Mouse (Mus musculus): Measurements from ENCODE around the gene Pgap3. TPM values are rescaled to one million over a fixed set of nuclear protein-coding genes. Genes with fewer than 3 reads are reported as not detected.

Pgap3 gene
- 0.92 and 4.4 TPM in 2 replicates for polyA plus RNA-seq (2021; fragmentation: Nextera tagmentation)
- long read RNA-seq, experiment 1, transcript Pgap3-202 (8 exons, 2,419 nt): major isoform, 11 of 16 reads
- long read RNA-seq, experiment 1, partial matches to known transcripts: 3 of 16 reads
- long read RNA-seq, experiment 1, other reads (novel, unspliced or antisense): 1 of 16 reads
- long read RNA-seq, experiment 2: 0 reads

GRCm38 (mm10) chr11:98400161-98400726, at the start of gene Pgap3:
TSS of gene Pgap3 (minus strand) at chr11:98400490.

GRCm38 (mm10) chr11:98446213-98446561, 45.9 kb upstream of the Pgap3 start, which contains the start of gene Grb7:
TSS of gene Grb7 (plus strand) at chr11:98446394.

DNA sequence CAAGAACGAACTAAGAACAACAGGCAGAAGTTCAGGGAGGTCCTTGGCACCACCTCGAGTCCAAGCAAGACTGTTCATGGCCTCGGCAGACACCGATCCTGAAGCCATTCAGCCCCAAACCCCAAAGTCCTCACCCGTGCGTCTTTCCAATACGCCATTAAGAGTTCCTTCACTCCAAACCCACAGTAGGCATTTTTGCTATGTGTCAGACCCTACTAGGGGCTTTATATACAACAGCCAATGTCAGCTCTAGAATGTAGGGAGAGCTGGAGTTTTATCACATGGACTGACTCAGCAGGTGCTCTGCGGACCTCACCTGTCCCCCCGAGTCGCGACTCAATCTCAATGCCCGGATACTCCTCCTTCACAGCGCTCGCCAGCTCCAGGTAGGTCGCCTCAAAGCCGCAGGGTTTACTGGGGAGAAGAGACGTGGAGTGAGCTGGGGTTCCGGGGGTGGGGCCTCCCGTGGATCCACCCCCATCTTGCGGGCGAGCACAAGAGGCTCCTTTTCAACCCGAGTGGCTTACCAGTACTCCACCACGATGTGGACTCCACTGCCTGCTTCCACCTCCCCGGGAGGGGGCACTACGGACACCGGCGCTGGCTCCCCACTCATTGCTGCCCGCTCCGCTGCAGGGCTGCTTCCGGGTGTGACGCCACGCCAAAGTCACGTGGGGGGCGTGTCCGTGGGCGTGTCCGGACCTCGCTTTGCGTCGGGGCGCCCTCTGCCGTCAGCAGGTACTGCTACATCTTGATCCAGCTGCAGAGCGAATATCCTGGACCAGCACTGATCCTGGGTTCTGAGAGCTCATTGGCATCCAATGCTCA, 38.3 kb upstream of the Pgap3 start, which contains the start of gene Mien1:
Gene Mien1, minus strand, starts transcription at position 661 of the 828 bp plus-strand sequence.

GRCm38 (mm10) chr11:98412273-98412796, 12.0 kb upstream of the Pgap3 start, which contains the start of gene Erbb2:
TSS of gene Erbb2 (plus strand) at chr11:98412470.

DNA sequence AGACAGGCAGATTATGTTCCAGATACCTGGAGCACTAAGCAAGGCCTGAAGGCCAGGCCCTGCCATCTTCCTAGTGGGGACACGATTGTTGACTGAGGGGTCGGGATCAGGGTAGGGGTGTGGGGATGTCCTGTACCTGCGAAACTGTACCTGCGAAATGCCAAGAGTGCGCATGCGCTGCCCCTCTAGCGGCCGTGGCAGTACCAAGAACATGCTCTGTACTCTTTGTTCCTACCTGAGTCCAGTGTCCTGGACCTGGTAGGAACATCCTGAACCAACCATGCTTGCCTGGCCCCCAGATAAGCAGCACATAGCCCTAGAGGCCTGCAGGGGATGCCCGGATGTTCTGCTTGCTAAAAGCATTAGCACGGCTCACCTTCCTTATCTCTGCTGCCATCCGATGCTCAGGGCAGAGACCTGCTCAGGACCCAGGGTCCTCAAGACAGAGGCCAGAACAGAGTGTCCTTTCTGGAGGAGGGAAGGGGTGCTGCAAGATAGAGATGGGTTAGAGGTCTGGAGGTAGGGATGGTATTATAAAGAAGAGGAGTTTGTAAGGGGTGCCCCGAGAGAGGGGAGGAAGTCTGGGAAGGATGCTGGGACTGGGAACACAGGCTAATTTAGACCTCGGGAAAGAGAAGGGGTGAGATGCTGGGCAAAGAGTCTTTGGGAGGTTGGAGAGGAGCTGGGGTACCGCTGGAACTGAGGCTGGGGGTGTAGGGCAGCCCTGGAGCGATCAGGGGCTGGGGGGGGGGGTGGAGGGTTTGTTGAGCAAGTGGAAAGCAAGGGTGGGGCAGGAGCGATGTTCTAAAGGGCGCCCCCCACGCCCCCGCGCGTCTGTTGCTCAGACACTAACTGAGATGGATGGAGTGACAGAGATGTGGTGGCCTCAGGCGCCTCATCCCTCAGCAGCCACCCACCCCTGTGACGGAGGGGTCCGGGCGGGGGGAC, 14.4 kb downstream of the Pgap3 start, which contains the start of gene Pnmt:
Gene Pnmt, plus strand, starts transcription at position 813 of the 948 bp plus-strand sequence.

DNA sequence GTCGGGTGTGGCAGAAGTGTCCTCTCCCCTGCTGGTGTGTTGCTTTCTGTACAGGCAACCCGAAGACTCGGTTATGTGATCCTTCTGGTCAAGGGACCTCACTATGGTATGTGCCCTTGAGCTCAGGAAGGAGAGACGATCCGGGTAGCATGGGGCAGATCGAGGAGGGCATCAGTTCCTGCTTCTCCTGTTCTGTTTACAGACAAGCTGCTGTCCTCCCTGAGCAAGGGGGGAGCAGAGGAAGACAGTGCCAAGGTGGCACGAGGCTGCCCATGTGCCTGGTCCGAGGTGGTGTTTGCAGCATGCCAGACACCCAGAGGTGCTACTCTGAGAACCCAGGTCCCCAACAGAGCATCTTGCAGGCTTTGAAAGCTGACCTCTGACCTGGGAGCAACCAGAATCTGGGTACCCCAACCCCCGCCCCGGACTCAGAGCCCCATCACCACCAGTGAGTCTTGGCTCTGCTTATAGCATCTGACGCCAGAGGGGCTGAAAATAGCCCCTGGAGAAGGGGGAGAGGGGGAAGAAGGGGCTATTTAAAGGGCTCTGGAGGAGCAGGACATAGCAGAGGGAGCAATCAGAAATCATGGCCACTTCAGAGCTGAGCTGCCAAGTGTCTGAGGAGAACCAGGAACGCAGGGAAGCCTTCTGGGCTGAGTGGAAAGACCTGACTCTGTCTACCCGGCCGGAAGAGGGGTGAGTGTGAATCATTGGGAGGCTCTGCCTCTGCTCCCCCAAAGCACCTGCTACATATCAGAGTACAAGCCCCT, 16.8 kb downstream of the Pgap3 start, which contains the start of gene Tcap:
Gene Tcap, plus strand, starts transcription at position 551 of the 770 bp plus-strand sequence.

GRCm38 (mm10) chr11:98358161-98359083, 41.9 kb downstream of the Pgap3 start, which contains the start of gene Stard3:
TSS of gene Stard3 (plus strand) at chr11:98358368.

GRCm38 (mm10) chr11:98348083-98348961, 52.0 kb downstream of the Pgap3 start, which contains the start of gene Ppp1r1b:
TSS of gene Ppp1r1b (plus strand) at chr11:98348404.

Other genes starting within 250 kb of the Pgap3 start
- 29.4 and 30.7 TPM in 2 replicates for gene Med1, start 207.2 kb downstream of the Pgap3 start, polyA plus RNA-seq (2021; fragmentation: Nextera tagmentation)
- 2.5 and 2.9 TPM in 2 replicates for gene Cdk12, start 197.4 kb downstream of the Pgap3 start, polyA plus RNA-seq (2021; fragmentation: Nextera tagmentation)
- 8.6 and 13.4 TPM in 2 replicates for gene Neurod2, start 70.8 kb downstream of the Pgap3 start, polyA plus RNA-seq (2021; fragmentation: Nextera tagmentation)
- 207 and 248 TPM in 2 replicates for gene Ppp1r1b, start 52.1 kb downstream of the Pgap3 start, polyA plus RNA-seq (2021; fragmentation: Nextera tagmentation)
- 39.7 and 45.4 TPM in 2 replicates for gene Stard3, start 42.1 kb downstream of the Pgap3 start, polyA plus RNA-seq (2021; fragmentation: Nextera tagmentation)
- 10.8 and 18.4 TPM in 2 replicates for gene Tcap, start 16.7 kb downstream of the Pgap3 start, polyA plus RNA-seq (2021; fragmentation: Nextera tagmentation)
- gene Pnmt, start 14.0 kb downstream of the Pgap3 start, polyA plus RNA-seq (2021; fragmentation: Nextera tagmentation): 0.17 and 0.50 TPM in 2 replicates
- gene Erbb2, start 12.0 kb upstream of the Pgap3 start, polyA plus RNA-seq (2021; fragmentation: Nextera tagmentation): 1.1 and 1.3 TPM in 2 replicates
- 279 and 288 TPM in 2 replicates for gene Mien1, start 38.5 kb upstream of the Pgap3 start, polyA plus RNA-seq (2021; fragmentation: Nextera tagmentation)
- gene Grb7, start 45.9 kb upstream of the Pgap3 start, polyA plus RNA-seq (2021; fragmentation: Nextera tagmentation): 1.4 and 1.7 TPM in 2 replicates
- 0.73 and 1.6 TPM in 2 replicates for gene Ikzf3, start 145.5 kb upstream of the Pgap3 start, polyA plus RNA-seq (2021; fragmentation: Nextera tagmentation)
- not detected in 2 replicates for gene Zpbp2, start 150.6 kb upstream of the Pgap3 start, polyA plus RNA-seq (2021; fragmentation: Nextera tagmentation)
- 18.2 and 19.1 TPM in 2 replicates for gene Ormdl3, start 186.9 kb upstream of the Pgap3 start, polyA plus RNA-seq (2021; fragmentation: Nextera tagmentation)
- gene Lrrc3c, start 197.8 kb upstream of the Pgap3 start, polyA plus RNA-seq (2021; fragmentation: Nextera tagmentation): not detected in 2 replicates
- 0.30 and 1.2 TPM in 2 replicates for gene Gm12355, start 225.2 kb upstream of the Pgap3 start, polyA plus RNA-seq (2021; fragmentation: Nextera tagmentation)
- gene Gsdma3, start 225.9 kb upstream of the Pgap3 start, polyA plus RNA-seq (2021; fragmentation: Nextera tagmentation): not detected in 2 replicates
- gene Gsdma2, start 246.3 kb upstream of the Pgap3 start, polyA plus RNA-seq (2021; fragmentation: Nextera tagmentation): not detected in 2 replicates

All from left cerebral cortex, adult 6 months (tissue).